21 mouse cellular contexts compared by ENCODE assay signal in genomic region chr3:109401527-109401926, GRCm38 (mm10).
"Had no signal": no experiment of that assay in that cellular context is flagged by ENCODE, and none has a peak within 500 bp of the region (broad histone marks: within the 10 kb centered on the region; RNA-seq: fewer than 3 reads in every experiment).

No protein-coding gene starts in this region.

- H3K36me3 ChIP-seq: intestine, embryonic 15.5 days; kidney, embryonic 15.5 days; limb, embryonic 15.5 days; neural tube, embryonic 13.5 days; stomach, embryonic 15.5 days had no signal

- H3K27ac ChIP-seq: intestine, embryonic 15.5 days; kidney, embryonic 15.5 days; limb, embryonic 15.5 days; liver, embryonic 14.5 days; macrophage; neural tube, embryonic 13.5 days; stomach, embryonic 15.5 days had no signal

- ATAC-seq: intestine, embryonic 15.5 days; liver, postnatal 0 days; lung, postnatal 0 days had no signal

- H3K9ac ChIP-seq: intestine, embryonic 15.5 days; kidney, embryonic 15.5 days; limb, embryonic 15.5 days; liver, embryonic 14.5 days; liver, postnatal 0 days; lung, embryonic 14.5 days; neural tube, embryonic 13.5 days; stomach, embryonic 15.5 days had no signal

- H3K4me3 ChIP-seq: intestine, embryonic 15.5 days; kidney, embryonic 15.5 days; limb, embryonic 15.5 days; neural tube, embryonic 13.5 days; stomach, embryonic 15.5 days had no signal

- H3K27me3 ChIP-seq: intestine, embryonic 15.5 days; kidney, embryonic 15.5 days; limb, embryonic 15.5 days; neural tube, embryonic 13.5 days; stomach, embryonic 15.5 days had no signal

- H3K4me1 ChIP-seq: intestine, embryonic 15.5 days; kidney, embryonic 15.5 days; limb, embryonic 15.5 days; stomach, embryonic 15.5 days had no signal

- H3K4me2 ChIP-seq: intestine, embryonic 15.5 days; kidney, embryonic 15.5 days; limb, embryonic 15.5 days; liver, embryonic 11.5 days; lung, embryonic 14.5 days; midbrain, embryonic 11.5 days; neural tube, embryonic 13.5 days; stomach, embryonic 15.5 days had no signal

- DNase-seq: kidney, adult 11 months; kidney, adult 8-10 months; kidney, postnatal 10 days; kidney, postnatal 36 days; liver, postnatal 0 days; lung, embryonic 14.5 days; midbrain, embryonic 14.5 days; retina, postnatal 1 day; right cerebral cortex, postnatal 25 days; spleen, adult 18-20 months; thymus, postnatal 25 days had no signal

- H3K9me3 ChIP-seq: intestine, embryonic 15.5 days; kidney, embryonic 15.5 days; limb, embryonic 15.5 days; neural tube, embryonic 13.5 days; stomach, embryonic 15.5 days had no signal
